Comparison of ENCODE assay signal across 11 mouse cellular contexts in genomic region chr9:56533916-56534315, GRCm38 (mm10).
A peak's percentile ranks its signal among the peaks of the same experiment; 100 is the strongest.
DNase-seq lines count a peak whose midpoint lies in the region; ATAC-seq and TF ChIP-seq lines count a peak whose summit lies in the region.
"Had no signal": no experiment of that assay in that cellular context is flagged by ENCODE, and none has a peak within 500 bp of the region (broad histone marks: within the 10 kb centered on the region; RNA-seq: fewer than 3 reads in every experiment).

No protein-coding gene starts in this region.

- H3K36me3 ChIP-seq in thymus, adult 2 months (ENCODE audit: control insufficient read depth, insufficient read depth, low read length), result no peaks in the 10 kb centered on the region
- no peaks in the 10 kb centered on the region for H3K36me3 ChIP-seq in liver, embryonic 12.5 days
- H3K36me3 ChIP-seq: midbrain, embryonic 12.5 days had no signal

- no peaks in the 10 kb centered on the region for H3K9me3 ChIP-seq in liver, embryonic 12.5 days (replicated peaks)
- H3K9me3 ChIP-seq: midbrain, embryonic 12.5 days had no signal

- peak; percentile 34 for DNase-seq in adrenal gland, postnatal 14 days
- DNase-seq in adrenal gland, adult 18-20 months (ENCODE audit: low spot score in 2 of 2), result no peak
- DNase-seq in thymus, postnatal 4 days, result peak; percentile 28
- no peak for DNase-seq in thymus, adult 2 months
- no peak for DNase-seq in embryo, embryonic 11 days
- DNase-seq in cerebellum, postnatal 25 days, result no peak
- DNase-seq in cerebellum, adult 9-11 months, result no peak
- DNase-seq: right cerebral cortex, postnatal 4 days had no signal

- WGBS in thymus, adult 2 months, result 24% methylated on average over 9 of the region's 9 CpGs
- 37% methylated on average over 9 of the region's 9 CpGs for WGBS in liver, embryonic 12.5 days (ENCODE audit: insufficient replicate concordance)

- no peak for TF ChIP-seq CTCF in thymus, adult 2 months (IDR thresholded peaks at IDR 0.05; ENCODE audit: borderline replicate concordance, control insufficient read depth, extremely low read depth, insufficient read depth, low read length, poor library complexity)

- no peak overlapping the region for H3K9ac ChIP-seq in liver, embryonic 12.5 days
- H3K9ac ChIP-seq: hindbrain, embryonic 14.5 days; midbrain, embryonic 12.5 days had no signal

- H3K4me1 ChIP-seq in thymus, adult 2 months (replicated peaks; ENCODE audit: control insufficient read depth, insufficient read depth, low read length), result no peaks in the 10 kb centered on the region
- H3K4me1 ChIP-seq in liver, embryonic 12.5 days, result no peaks in the 10 kb centered on the region

- H3K4me3 ChIP-seq in thymus, adult 2 months (ENCODE audit: control insufficient read depth, insufficient read depth, low read length), result no peak overlapping the region
- no peak overlapping the region for H3K4me3 ChIP-seq in liver, embryonic 12.5 days
- H3K4me3 ChIP-seq: midbrain, embryonic 12.5 days had no signal

- no peak for TF ChIP-seq POLR2A in thymus, adult 2 months (IDR thresholded peaks at IDR 0.05; ENCODE audit: control insufficient read depth, extremely low read depth, insufficient read depth, low read length, poor library complexity)

- H3K27me3 ChIP-seq in thymus, adult 2 months (ENCODE audit: control insufficient read depth, insufficient read depth, low read length), result no peaks in the 10 kb centered on the region
- H3K27me3 ChIP-seq in liver, embryonic 12.5 days (replicated peaks), result no peaks in the 10 kb centered on the region

- ATAC-seq in liver, embryonic 12.5 days, result peak; percentile 35; the same call in 1 of the 2 replicates

- no peak overlapping the region for H3K4me2 ChIP-seq in liver, embryonic 12.5 days
- H3K4me2 ChIP-seq: hindbrain, embryonic 14.5 days; midbrain, embryonic 12.5 days had no signal

- H3K27ac ChIP-seq in thymus, adult 2 months (ENCODE audit: control insufficient read depth, insufficient read depth, low read length), result no peak overlapping the region
- H3K27ac ChIP-seq in liver, embryonic 12.5 days, result 0 out of 2 replicates have a peak overlapping the region, but pooled peaks have one; percentile 17
- H3K27ac ChIP-seq: midbrain, embryonic 12.5 days had no signal

Comparison
In these comparisons a context has a peak if more than half of its experiments do, and no peak if none do; other contexts are left out.
1. DNase-seq: peak in adrenal gland, postnatal 14 days (single experiment) and thymus, postnatal 4 days (single experiment); none in adrenal gland, adult 18-20 months (0 of 2), thymus, adult 2 months (single experiment), embryo, embryonic 11 days (single experiment), cerebellum, postnatal 25 days (0 of 2) and cerebellum, adult 9-11 months (single experiment).